Mouse (Mus musculus): ENCODE measurements around the gene Rab10.

Rab10 gene

GRCm38 (mm10) chr12:3237799-3238198 is 72.0 kb downstream of the Rab10 start:
- DNase-seq (ENCODE audit: low read depth in 2 of 2, low spot score in 2 of 2) = peak in 1 of 2 experiments; percentile 7

DNA sequence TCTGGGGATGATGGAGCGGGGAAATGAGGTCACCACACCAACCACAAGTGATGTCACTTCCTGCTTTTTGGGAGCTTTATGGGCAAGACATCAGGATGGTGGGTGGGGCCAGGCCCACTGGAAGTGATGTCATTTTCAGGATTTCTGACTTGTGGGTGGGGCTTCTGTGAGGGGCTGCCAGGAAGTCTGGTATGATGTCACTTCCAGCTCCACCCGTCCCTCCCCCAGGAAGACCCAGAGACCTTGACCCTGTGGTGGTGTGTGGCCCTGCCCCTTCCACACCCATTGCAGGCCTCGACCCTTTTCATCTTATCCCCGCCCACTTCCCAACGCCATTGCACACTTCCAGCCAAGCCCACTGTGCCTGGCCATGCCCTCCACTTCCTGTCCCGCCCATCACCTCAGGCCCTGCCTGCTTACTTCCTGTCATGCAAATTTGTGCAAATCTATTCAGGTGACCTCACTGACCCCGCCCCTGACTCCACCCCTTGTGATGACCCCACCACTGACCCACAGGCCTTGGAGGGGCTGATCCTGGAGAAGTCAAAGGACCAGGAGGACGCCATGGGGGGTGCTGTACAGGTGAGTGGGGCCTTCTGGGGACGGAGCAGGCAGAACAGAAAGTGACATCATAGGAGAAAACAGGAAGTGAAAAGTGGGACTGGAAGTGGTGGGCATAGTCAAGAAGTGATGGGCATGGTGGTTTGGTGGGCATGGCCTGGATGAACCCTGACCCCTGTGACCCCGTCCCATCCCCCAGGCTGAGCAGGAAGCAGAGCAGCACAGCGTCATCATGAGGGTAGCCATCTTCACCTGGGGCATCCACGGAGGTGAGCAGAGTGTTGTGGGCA is 72.7 kb downstream of the Rab10 start:
- peak; percentile 33 to 58 for DNase-seq (ENCODE audit: low read depth in 2 of 2, low spot score in 2 of 2)

DNA sequence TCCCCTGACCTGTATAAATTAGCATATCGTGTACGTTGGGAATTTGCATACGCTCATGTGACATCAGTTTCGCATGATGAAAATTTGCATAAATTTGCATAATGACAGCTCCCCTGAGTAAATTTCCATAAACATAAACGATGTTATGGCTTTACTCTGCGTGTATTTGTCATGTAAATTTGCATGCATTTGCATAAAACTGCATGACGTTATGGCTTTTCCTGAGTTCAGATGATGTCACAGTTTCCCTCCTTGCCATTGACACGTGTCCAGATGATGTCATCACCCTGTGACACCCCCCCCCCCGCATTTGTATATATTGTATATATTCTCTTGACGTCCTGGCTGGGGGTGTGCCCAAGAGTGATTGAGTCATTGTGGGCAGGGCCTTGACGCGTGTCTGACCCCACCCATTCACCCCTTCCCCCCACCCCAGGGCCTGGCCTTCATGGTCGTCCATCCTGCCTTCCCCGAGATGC is 73.6 kb downstream of the Rab10 start:
- DNase-seq (ENCODE audit: low read depth in 2 of 2, low spot score in 2 of 2) = no peak

DNA sequence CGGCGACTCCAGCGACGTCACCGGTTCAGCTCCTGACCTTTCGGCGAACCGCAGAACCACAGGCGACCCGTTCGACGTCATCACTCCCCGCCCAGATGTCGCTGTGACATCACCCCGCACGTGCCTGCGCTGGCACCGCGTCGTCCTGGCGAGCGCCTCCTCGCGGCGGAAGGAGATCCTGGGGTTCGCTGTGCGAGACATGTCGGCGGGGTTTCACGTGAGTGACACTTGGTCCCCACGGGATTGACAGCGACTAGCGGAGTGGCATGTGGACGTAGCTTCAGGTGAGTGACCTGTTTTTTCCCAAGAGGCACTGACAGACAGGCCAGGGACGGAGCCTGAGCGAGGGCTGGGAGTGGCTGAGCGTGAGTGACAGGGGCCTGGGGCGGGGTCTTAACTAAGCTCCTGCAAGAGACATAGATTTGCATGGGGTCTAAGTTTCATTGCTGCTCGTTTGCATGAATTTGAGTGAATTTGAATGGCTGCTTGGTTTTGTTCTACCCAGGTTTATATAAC is 74.1 kb downstream of the Rab10 start:
- peak; percentile 94 to 95 for DNase-seq (ENCODE audit: low read depth in 2 of 2, low spot score in 2 of 2)

DNA sequence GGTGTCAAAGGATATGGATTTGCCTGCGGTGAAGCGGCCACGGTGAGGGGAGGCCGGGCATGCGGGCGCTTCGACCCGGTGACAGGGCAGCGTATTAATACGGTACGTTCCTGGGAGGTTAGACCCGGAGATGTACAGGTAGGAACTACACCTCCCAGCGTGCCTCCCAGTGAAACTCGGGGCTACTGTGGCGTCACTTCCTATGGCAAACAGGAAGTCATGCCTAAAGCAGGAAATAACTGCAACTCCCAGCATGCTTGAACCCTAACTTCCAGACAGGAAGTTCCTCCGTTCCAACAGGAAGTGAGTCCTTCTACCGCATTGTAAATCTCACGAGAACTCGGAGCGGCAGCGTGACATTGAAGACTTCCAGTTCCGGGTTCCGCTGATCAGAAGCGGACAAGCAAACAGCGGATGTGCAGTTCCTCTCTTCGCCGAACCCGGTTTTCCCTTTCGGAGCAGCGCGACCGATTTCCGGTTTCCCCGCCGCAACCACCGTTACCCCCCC is 74.6 kb downstream of the Rab10 start:
- peak; percentile 88 to 90 for DNase-seq (ENCODE audit: low read depth in 2 of 2, low spot score in 2 of 2)

GRCm38 (mm10) chr12:3234061-3234460 is 75.7 kb downstream of the Rab10 start:
- DNase-seq (ENCODE audit: low read depth in 2 of 2, low spot score in 2 of 2) = no peak

- DNase-seq (ENCODE audit: low read depth in 2 of 2, low spot score in 2 of 2) = no peak
These were observed 86.4 kb downstream of the Rab10 start for GRCm38 (mm10) chr12:3223352-3223751.

DNA sequence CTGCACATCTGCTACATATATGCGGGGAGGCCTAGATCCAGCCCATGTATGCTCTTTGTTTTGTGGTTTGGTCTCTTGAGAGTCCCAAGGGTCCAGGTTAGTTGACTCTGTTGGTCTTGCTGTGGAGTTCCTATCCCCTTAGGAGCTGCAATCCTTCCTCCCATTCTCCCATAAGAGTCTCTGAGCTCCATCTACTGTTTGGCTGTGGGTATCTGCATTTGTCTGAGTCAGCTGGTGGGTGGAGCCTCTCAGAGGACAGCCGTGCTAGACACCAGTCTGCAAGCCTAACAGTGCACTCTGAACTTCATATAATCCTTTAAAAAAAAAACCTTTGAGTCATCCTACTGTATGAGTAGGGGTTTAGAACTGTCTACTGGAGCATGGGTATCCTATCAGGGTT is 99.6 kb downstream of the Rab10 start:
- no peak for DNase-seq (ENCODE audit: low read depth in 2 of 2, low spot score in 2 of 2)

- DNase-seq (ENCODE audit: low read depth in 2 of 2, low spot score in 2 of 2) = no peak
These were observed 100.6 kb downstream of the Rab10 start for GRCm38 (mm10) chr12:3209163-3209562.

All from CD8-positive naive resting alpha-beta T cell, adult 2 months (primary cell).